Mouse (Mus musculus): ENCODE measurements around the gene Slc24a2.

DNA sequence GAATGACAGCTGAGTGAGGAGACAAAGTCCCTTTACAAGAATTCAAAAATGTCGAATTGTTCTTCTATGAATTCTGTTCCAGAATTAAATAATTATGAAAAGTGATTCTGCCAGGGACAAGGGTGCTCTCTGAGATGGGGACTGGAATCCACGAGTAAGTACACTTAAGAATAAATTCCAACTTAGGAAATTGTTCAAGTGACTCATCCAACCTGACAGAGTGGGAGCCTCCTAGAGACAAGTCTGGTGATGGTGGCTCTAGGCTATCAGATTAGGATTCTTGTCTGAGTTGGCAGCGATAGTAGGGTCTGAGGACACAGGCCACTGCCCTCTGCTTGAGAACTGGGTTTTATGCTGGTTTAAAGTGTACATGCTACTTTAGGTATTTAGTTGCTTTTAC lies 181.2 kb downstream of the Slc24a2 start:
- no peak for TF ChIP-seq CTCF (IDR thresholded peaks at IDR 0.05; ENCODE audit: borderline replicate concordance, extremely low read depth, insufficient read depth, insufficient read length)
- no peak for TF ChIP-seq POLR2A (IDR thresholded peaks at IDR 0.05; ENCODE audit: borderline replicate concordance, extremely low read depth, insufficient read depth, insufficient read length, poor library complexity, severe bottlenecking)

Data from brain, embryonic 14.5 days (tissue).